Mouse (Mus musculus): Measurements from ENCODE around the gene Tgds. TPM values are rescaled to one million over a fixed set of nuclear protein-coding genes. Genes with fewer than 3 reads are reported as not detected.

Gene Tgds
- total RNA-seq, 2 experiments from 2014 or later: 13.8 to 21.1 TPM

DNA sequence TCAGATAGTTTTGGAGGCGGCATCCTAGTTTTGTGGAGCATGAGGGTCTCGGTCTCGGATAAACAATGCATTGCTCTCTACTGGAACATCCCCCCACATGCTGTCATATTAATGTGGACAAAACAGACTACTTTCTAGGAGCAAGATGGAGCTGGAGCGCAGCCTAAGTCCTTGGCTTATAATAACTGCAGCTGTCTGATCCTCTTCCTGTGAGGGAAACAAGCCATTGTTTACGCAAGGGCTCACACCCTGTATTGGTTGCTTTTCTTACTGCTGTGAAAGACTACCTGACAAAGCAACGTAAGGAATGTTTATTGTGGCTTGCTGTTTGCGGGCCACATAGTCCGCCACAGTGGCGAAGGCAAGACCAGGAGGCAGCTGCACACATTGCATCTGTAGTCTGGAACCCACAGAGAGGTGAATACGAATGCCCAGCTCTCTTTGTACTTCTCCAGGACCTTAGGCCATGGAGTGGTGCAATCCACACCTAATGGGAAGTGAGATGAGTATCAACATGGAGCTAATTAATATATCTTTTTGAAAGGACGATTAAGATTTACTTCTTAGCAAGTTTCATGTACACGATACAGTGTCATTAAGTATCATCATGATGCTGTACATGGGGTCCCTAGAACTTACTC, 63.0 kb downstream of the Tgds start:
- ATAC-seq (replicated peaks; ENCODE audit: low FRiP score, low TSS enrichment, poor library complexity, severe bottlenecking): no peak

Other genes starting within 250 kb of the Tgds start
- gene Dct, start 80.5 kb downstream of the Tgds start, total RNA-seq (2014; fragmentation: Nextera tagmentation): 0.17 TPM in 1 of 2 replicates, not detected in the other
- gene Dct, start 80.5 kb downstream of the Tgds start, total RNA-seq (2017): 0.11 and 0.33 TPM in 2 replicates
- gene Gpr180, start 4.4 kb upstream of the Tgds start, total RNA-seq (2014; fragmentation: Nextera tagmentation): 11.2 and 11.7 TPM in 2 replicates
- gene Gpr180, start 4.4 kb upstream of the Tgds start, total RNA-seq (2017): 8.6 and 10.7 TPM in 2 replicates
- not detected in 2 replicates for gene Sox21, start 104.3 kb upstream of the Tgds start, total RNA-seq (2014; fragmentation: Nextera tagmentation)
- gene Sox21, start 104.3 kb upstream of the Tgds start, total RNA-seq (2017): not detected in 2 replicates
- gene Gm9376, start 134.2 kb upstream of the Tgds start, total RNA-seq (2014; fragmentation: Nextera tagmentation): not detected in 2 replicates
- gene Gm9376, start 134.2 kb upstream of the Tgds start, total RNA-seq (2017): not detected in 2 replicates